Mouse (Mus musculus): ENCODE data around the gene Fsd2. TPM values are rescaled to one million over a fixed set of nuclear protein-coding genes. Genes with fewer than 3 reads are reported as not detected.

Gene Fsd2
- polyA plus RNA-seq, 1 experiment from 2014 or later, result not detected

DNA sequence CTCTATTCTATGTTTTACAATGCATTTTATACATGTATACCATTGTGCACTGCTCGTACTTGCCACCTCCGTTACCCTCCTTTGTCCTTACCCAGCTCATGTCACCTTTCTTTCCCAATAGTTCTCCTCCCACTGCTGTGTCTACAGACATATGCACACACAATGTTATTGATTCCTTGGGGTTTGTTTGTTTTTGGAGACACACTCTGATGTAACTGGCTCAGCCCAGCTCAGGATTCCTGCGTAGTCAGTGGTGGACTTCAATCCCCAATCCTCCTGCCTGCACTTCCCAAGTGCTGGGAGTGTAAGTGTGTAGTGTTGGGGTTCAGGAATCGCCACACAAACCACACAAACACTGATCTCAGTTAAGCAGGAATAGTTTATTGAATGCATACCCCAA is 20.5 kb upstream of the Fsd2 start:
- H3K36me3 ChIP-seq, result peaks cover 62% of the 10 kb centered on the region
- no peak overlapping the region for H3K27ac ChIP-seq (replicated peaks)
- H3K4me3 ChIP-seq, result no peak overlapping the region
- H3K9me3 ChIP-seq (replicated peaks), result no peaks in the 10 kb centered on the region
- WGBS, result 82% methylated on average over 4 of the region's 4 CpGs
- H3K27me3 ChIP-seq (ENCODE audit: low read depth, poor library complexity, severe bottlenecking), result no peaks in the 10 kb centered on the region
- DNase-seq (ENCODE audit: low spot score), result no peak
- no peaks in the 10 kb centered on the region for H3K4me1 ChIP-seq

DNA sequence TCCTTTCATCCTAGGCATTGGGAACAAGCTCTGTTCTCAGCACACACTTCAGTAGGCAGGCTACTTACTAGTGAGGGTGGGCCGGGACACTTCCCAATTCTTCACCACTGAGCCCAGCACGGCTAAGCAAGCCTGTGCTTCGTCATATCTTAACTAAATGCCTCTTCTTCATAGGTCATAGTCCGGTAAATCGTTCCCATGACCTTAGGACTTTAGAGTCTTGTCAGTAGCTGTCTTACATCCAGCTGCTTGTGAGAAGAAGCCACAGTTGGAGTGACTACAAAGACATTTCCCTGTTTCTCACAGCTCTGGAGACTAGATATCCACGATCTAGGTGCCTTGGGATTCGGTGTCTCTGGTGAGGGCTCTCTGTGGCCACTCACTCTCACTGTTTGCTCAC is 18.6 kb upstream of the Fsd2 start:
- peaks cover 45% of the 10 kb centered on the region for H3K36me3 ChIP-seq
- H3K27me3 ChIP-seq (ENCODE audit: low read depth, poor library complexity, severe bottlenecking), result no peaks in the 10 kb centered on the region
- H3K4me1 ChIP-seq, result no peaks in the 10 kb centered on the region
- no peak overlapping the region for H3K4me3 ChIP-seq
- H3K27ac ChIP-seq (replicated peaks), result no peak overlapping the region
- H3K9me3 ChIP-seq (replicated peaks), result no peaks in the 10 kb centered on the region
- no peak for DNase-seq (ENCODE audit: low spot score)
- 94% methylated on average over 7 of the region's 7 CpGs for WGBS

DNA sequence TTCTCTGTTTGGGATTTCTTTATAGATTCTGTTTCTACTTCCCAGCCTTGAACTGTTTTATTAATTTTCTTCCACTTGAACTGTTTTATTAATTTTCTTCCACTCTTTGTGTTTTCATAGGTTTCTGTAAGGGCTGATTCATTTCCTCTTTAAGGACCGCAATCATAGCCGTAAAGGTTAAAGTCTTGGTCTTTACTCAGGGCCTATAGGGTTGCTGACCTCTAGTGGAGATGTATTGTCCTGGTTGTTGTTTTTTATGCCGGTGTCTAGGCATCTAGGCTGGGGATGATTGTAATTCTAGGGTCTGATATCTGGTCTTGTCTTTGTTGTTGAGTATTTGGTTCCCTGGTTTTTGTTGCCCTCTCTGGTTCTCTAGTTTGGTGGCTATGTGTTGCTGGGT is 16.8 kb upstream of the Fsd2 start:
- H3K27ac ChIP-seq (replicated peaks), result no peak overlapping the region
- WGBS, result 65% methylated on average over 3 of the region's 3 CpGs
- no peaks in the 10 kb centered on the region for H3K27me3 ChIP-seq (ENCODE audit: low read depth, poor library complexity, severe bottlenecking)
- DNase-seq (ENCODE audit: low spot score), result no peak
- H3K36me3 ChIP-seq, result peaks cover 49% of the 10 kb centered on the region
- no peak overlapping the region for H3K4me3 ChIP-seq
- H3K9me3 ChIP-seq (replicated peaks), result no peaks in the 10 kb centered on the region
- no peaks in the 10 kb centered on the region for H3K4me1 ChIP-seq

DNA sequence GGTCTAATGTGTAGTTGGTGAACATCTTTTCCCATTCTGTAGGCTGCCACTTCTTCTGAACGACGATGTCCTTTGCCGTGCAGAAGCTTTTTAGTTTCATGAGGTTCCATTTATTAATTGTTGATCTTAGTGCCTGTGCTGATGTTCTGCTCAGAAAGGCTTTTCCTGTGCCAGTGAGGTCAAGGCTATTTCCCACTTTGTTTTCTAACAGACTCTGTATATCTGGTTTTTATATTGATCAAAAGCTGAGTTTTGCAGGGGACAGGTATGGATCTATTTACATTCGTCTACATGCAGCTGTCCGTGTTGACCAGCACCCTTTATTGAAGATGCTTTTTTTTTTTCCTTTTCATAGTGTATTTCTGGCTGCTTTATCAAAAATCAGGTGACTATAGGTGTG is 12.6 kb upstream of the Fsd2 start:
- DNase-seq (ENCODE audit: low spot score), result no peak
- no peak overlapping the region for H3K4me3 ChIP-seq
- 96% methylated on average over 5 of the region's 5 CpGs for WGBS
- H3K27me3 ChIP-seq (ENCODE audit: low read depth, poor library complexity, severe bottlenecking), result no peaks in the 10 kb centered on the region
- H3K27ac ChIP-seq (replicated peaks), result no peak overlapping the region
- H3K36me3 ChIP-seq, result peaks cover 37% of the 10 kb centered on the region
- H3K9me3 ChIP-seq (replicated peaks), result no peaks in the 10 kb centered on the region
- no peaks in the 10 kb centered on the region for H3K4me1 ChIP-seq

DNA sequence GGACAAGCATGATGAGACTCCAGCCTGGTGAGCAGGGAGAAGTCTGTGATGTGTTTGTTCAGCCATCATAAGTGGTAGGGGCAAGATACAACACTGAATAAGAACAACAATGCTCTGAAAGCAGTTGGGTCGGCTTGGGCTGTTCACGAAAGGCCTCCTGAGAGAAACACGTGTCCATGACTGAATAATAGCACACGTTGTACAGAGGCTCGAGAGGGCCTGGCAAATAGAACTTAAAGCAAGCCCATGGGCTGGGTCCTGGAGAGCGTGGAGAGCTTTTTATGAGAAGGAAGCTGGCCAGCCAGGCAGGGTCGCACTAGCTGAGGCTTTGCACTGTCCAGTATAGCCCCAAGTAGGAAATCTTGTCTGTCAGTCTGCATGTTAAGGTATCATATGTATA is 11.7 kb upstream of the Fsd2 start:
- Histone ChIP-seq H3K27ac (replicated peaks) (no peak overlapping the region), H3K4me1 (no peaks in the 10 kb centered on the region), H3K9me3 (replicated peaks) (no peaks in the 10 kb centered on the region), H3K27me3 (ENCODE audit: low read depth, poor library complexity, severe bottlenecking) (no peaks in the 10 kb centered on the region), H3K4me3 (no peak overlapping the region), H3K36me3 (peaks cover 34% of the 10 kb centered on the region)
- no peak for DNase-seq (ENCODE audit: low spot score)
- WGBS, result 88% methylated on average over 7 of the region's 7 CpGs

DNA sequence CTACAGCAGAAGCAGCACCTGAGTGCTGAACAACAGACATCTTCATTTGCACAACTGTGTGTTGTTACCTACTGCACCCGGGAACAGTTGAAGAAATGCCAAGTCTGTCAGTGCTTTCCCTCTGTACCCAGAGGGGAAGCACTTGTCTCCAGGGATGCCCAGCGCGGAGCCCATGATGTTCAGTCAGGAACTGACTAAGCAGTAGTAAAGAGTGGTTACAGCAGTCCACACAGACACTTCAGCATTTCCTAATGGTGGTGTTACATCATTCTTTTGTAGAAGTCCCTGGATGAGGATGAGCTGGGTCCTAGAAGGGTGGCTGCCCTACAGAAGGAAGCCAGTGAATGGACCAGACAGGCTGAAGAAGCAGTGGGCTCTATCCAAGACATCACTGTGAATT is 11.1 kb upstream of the Fsd2 start:
- no peak overlapping the region for H3K27ac ChIP-seq (replicated peaks)
- H3K4me3 ChIP-seq, result no peak overlapping the region
- no peaks in the 10 kb centered on the region for H3K27me3 ChIP-seq (ENCODE audit: low read depth, poor library complexity, severe bottlenecking)
- no peak for DNase-seq (ENCODE audit: low spot score)
- H3K36me3 ChIP-seq, result peaks cover 34% of the 10 kb centered on the region
- peaks cover under 1% of the 10 kb centered on the region; the same call in 1 of the 2 replicates for H3K4me1 ChIP-seq
- 92% methylated on average over 3 of the region's 3 CpGs for WGBS
- H3K9me3 ChIP-seq (replicated peaks), result no peaks in the 10 kb centered on the region

DNA sequence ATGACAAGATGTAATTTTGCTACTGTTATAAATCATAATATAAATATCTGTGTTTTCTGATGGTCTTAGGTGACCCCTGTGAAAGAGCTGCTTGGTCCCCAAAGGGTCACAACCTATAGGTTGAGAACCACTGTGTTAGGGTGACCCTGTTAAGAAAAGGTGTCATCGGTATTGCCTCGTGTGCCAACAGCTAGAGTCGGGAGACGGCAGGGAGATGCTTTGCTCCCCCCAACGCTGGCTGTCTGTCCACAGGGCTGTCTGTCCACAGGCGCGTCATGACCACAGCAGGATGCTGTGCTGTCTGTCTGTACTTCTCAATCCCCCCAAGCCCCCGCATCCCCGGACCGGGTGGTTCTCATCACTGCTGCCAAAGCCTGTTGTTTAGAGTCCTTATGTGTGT is 8.9 kb upstream of the Fsd2 start:
- DNase-seq (ENCODE audit: low spot score), result no peak
- Histone ChIP-seq H3K4me3 (no peak overlapping the region), H3K27ac (replicated peaks) (no peak overlapping the region), H3K9me3 (replicated peaks) (no peaks in the 10 kb centered on the region), H3K27me3 (ENCODE audit: low read depth, poor library complexity, severe bottlenecking) (no peaks in the 10 kb centered on the region), H3K4me1 (peaks cover 13% of the 10 kb centered on the region), H3K36me3 (peaks cover 34% of the 10 kb centered on the region)
- WGBS, result 96% methylated on average over 10 of the region's 10 CpGs

DNA sequence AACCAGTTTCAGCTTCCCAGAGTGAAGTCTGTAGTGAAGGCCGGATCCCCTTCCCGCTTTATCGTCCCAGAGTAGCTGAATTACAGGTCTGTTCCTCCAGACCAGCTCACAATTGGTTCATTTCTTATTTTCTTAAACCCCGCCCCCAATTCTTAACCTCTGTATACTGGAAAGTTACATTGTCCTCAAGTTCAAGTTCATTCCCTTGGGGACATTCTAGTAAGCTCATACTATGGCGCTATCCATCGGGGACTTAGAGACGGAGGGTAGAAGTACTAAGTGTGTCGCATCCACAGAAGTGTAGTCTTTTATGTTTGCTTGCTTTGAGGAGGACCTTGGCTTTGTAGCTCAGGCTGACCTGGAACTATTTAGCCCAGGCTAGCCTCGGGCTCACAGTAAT is 7.1 kb upstream of the Fsd2 start:
- Histone ChIP-seq H3K27ac (replicated peaks) (no peak overlapping the region), H3K4me1 (peaks cover 13% of the 10 kb centered on the region), H3K27me3 (ENCODE audit: low read depth, poor library complexity, severe bottlenecking) (no peaks in the 10 kb centered on the region), H3K9me3 (replicated peaks) (no peaks in the 10 kb centered on the region), H3K36me3 (peaks cover 24% of the 10 kb centered on the region), H3K4me3 (no peak overlapping the region)
- DNase-seq (ENCODE audit: low spot score), result no peak
- 94% methylated on average over 9 of the region's 9 CpGs for WGBS

DNA sequence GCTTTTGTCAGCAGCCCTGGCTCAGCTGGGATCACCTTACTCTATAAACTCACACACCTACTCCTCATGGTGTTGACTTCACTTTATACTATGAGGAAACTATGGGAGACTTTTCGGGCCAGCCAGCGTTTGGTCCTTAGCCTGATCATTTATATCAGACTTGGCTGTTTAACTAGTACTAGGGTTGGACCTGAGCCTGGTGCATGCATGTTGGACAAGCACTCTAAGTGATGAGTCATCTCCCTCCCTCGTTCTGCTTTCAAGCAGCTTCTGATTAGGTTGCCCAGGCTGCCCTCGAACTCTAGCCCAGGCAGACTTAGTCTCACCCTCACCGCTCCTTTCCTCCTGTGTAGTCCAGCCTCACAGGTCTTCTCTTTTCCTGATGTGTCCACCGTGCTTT is 6.7 kb upstream of the Fsd2 start:
- H3K9me3 ChIP-seq (replicated peaks), result no peaks in the 10 kb centered on the region
- DNase-seq (ENCODE audit: low spot score), result no peak
- H3K36me3 ChIP-seq, result peaks cover 20% of the 10 kb centered on the region
- no peak overlapping the region for H3K4me3 ChIP-seq
- H3K27ac ChIP-seq (replicated peaks), result no peak overlapping the region
- 91% methylated on average over 6 of the region's 6 CpGs for WGBS
- no peaks in the 10 kb centered on the region for H3K27me3 ChIP-seq (ENCODE audit: low read depth, poor library complexity, severe bottlenecking)
- H3K4me1 ChIP-seq, result peaks cover 13% of the 10 kb centered on the region

DNA sequence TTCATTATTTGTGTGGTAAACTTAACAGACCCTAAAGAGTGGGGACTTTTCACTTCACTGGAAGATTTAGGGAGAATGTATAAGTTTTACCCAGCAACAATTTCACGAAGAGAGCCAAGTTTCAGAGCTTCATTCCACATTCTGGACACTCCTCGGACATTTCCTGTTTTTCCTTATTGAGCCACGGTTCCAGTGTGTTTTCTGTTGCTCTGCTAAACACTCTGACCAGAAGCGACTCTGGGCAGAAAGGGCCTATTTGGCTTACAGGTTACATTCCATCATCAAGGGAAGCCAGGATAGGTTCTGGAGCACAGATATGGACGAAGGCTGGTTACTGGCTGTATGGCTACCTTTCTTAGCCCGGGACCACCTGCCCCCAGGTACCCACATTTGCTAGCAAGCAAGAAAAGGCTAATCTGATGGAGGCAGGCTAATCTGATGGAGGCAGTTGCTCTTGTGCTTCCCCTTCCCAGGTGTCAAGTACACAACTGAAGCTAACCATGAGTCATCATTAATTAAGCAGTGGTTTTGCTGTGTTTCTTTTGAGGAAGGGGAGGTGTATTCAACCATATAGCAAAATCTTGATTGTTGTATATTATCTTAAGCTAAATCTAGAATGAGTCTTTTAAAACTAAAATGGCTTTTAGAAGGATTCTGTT is 6.0 kb upstream of the Fsd2 start:
- WGBS, result 81% methylated on average over 6 of the region's 6 CpGs
- peak overlapping the region; percentile 65; the same call in 1 of the 2 replicates for H3K4me3 ChIP-seq
- H3K9me3 ChIP-seq (replicated peaks), result no peaks in the 10 kb centered on the region
- no peak for DNase-seq (ENCODE audit: low spot score)
- peaks cover 13% of the 10 kb centered on the region for H3K4me1 ChIP-seq
- H3K36me3 ChIP-seq, result peaks cover 14% of the 10 kb centered on the region
- no peaks in the 10 kb centered on the region for H3K27me3 ChIP-seq (ENCODE audit: low read depth, poor library complexity, severe bottlenecking)
- H3K27ac ChIP-seq (replicated peaks), result no peak overlapping the region

DNA sequence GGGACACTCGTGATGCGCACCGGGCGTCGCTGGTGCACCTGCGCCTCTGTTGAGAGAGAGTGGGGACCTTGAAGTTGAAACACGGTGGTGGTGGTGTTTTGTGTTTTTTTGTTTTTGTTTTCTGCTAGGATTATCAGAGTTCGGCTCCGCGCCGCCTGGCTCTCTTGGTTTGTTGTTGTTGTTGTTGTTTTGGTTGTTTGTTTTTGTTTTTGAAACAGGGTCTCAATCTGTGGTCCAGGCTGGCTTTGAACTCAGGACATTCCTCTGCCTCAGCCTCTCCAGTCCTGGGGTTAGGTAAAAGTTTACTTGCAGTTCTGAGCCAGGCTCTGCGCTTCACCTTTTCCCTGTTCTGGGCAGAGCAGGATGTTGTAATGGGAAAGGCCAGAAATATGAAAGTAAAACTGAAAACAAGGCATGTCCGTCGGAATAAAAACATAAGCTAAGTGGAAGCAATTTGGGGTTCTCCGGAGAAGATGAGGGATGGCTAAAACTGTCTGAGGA is 5.2 kb upstream of the Fsd2 start:
- Histone ChIP-seq H3K27me3 (ENCODE audit: low read depth, poor library complexity, severe bottlenecking) (no peaks in the 10 kb centered on the region), H3K36me3 (peaks cover 10% of the 10 kb centered on the region), H3K4me1 (peaks cover 13% of the 10 kb centered on the region), H3K9me3 (replicated peaks) (no peaks in the 10 kb centered on the region), H3K4me3 (peak overlapping the region; percentile 65), H3K27ac (replicated peaks) (peak overlapping the region; percentile 89)
- no peak for DNase-seq (ENCODE audit: low spot score)
- WGBS, result 26% methylated on average over 15 of the region's 15 CpGs

DNA sequence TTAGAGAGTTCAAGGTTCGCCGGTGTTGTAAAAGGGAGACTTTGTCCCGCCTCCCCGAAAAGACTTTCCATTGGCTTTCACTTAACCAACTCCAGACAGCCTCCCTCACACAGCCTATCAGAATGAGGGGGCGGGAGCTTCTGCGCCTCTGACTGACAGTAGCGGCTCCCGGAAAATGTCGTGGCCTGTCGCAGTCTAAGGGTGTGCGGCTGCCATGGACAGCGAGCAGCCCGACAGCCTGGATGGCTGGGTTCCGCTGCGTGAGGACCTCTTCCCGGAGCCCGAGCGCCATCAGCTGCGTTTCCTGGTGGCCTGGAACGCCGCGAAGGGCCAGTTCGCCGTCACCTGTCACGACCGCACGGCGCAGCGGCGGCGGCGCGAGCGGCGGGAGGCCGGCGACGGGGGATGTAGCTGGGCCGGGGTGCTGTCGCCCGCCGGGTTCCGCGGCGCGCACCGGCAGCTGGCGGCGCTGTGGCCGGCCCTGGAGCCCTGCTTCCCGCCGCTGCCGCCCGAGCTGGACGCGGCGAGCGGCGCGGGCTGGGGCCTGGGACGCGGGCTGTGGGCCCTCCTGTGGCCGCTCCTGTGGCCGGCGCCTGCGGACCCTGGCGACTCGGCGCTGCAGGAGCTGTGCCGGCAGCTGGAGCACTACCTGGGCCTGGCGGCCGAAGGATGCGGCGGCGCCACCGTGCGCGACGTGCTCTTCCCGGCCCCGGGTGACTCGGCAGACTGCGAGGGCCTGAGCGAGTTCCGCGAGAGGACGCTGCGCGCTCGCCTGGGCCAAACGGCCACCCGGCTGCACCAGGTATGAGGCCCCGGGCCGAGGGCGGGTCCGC is 4.6 kb upstream of the Fsd2 start, which contains the start of gene Whamm:
TSS of gene Whamm (plus strand) at position 159 of the 833 bp plus-strand sequence.
- H3K4me1 ChIP-seq, result peaks cover 15% of the 10 kb centered on the region
- H3K9me3 ChIP-seq (replicated peaks), result no peaks in the 10 kb centered on the region
- H3K27ac ChIP-seq (replicated peaks), result peak within 1 kb of the TSS; percentile 89
- peaks cover 10% of the 10 kb centered on the region for H3K36me3 ChIP-seq
- peak within 1 kb of the TSS; percentile 65 for H3K4me3 ChIP-seq
- WGBS, result under 1% methylated on average over 96 of the region's 96 CpGs
- H3K27me3 ChIP-seq (ENCODE audit: low read depth, poor library complexity, severe bottlenecking), result no peaks in the 10 kb centered on the region
- peak; percentile 93 for DNase-seq (ENCODE audit: low spot score)

DNA sequence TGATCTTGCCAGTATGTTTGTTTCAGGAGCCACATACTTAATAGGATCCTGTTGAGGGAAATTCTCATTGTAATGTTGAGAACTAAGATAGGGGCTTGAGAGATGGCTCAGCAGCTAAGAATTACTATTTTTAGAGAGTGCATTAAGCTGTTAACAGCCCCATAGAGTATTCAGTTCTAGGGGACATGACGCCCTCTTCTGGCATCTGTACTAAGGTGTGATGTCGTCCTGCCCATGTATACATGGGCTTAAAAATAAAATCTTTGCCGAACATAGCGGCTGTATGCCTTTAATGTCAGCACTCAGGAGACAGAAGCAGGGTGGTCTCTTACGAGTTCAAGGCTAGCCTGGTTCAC is 4.0 kb upstream of the Fsd2 start:
- H3K4me3 ChIP-seq, result peak overlapping the region; percentile 65
- H3K27me3 ChIP-seq (ENCODE audit: low read depth, poor library complexity, severe bottlenecking), result no peaks in the 10 kb centered on the region
- WGBS, result 6% methylated on average over 5 of the region's 5 CpGs
- no peaks in the 10 kb centered on the region for H3K9me3 ChIP-seq (replicated peaks)
- H3K27ac ChIP-seq (replicated peaks), result no peak overlapping the region
- no peak for DNase-seq (ENCODE audit: low spot score)
- H3K4me1 ChIP-seq, result peaks cover 16% of the 10 kb centered on the region
- H3K36me3 ChIP-seq, result peaks cover 9% of the 10 kb centered on the region
